Mouse (Mus musculus) ES-Bruce4 (cell line): ENCODE results near the gene Kcnq4. TPM values are rescaled to one million over a fixed set of nuclear protein-coding genes. Genes with fewer than 3 reads are reported as not detected.

Experiments used
- H3K27ac ChIP-seq: 2 replicates; pipeline ENCODE4 v1.5.1; 2012; ENCODE audit warnings: low read length, inconsistent platforms; ENCODE audit not compliant: insufficient read depth
- H3K27me3 ChIP-seq: 2 replicates; pipeline ENCODE4 v1.6.1; 2012; ENCODE audit warnings: mild to moderate bottlenecking, low read length, inconsistent platforms; ENCODE audit not compliant: control insufficient read depth, poor library complexity, insufficient read depth, severe bottlenecking
- H3K36me3 ChIP-seq: 2 replicates; pipeline ENCODE4 v1.6.1; 2012; ENCODE audit warnings: inconsistent platforms, mild to moderate bottlenecking, low read length, moderate library complexity; ENCODE audit not compliant: control insufficient read depth, poor library complexity, insufficient read depth, severe bottlenecking
- H3K4me1 ChIP-seq: one replicate; pipeline ENCODE4 v1.8.1; 2011; ENCODE audit warnings: low read length; ENCODE audit not compliant: control insufficient read depth, insufficient read depth
- H3K4me3 ChIP-seq: 2 replicates; pipeline ENCODE4 v1.5.1; 2011; ENCODE audit warnings: low read depth, mild to moderate bottlenecking, low read length
- H3K9ac ChIP-seq: 2 replicates; pipeline ENCODE4 v1.6.1; 2012; ENCODE audit warnings: low read depth, mild to moderate bottlenecking, inconsistent platforms; ENCODE audit not compliant: poor library complexity, severe bottlenecking
- H3K9me3 ChIP-seq: replicated peaks from 2 replicates; pipeline ENCODE4 v1.6.1; 2012; ENCODE audit warnings: mild to moderate bottlenecking, low read length, inconsistent platforms; ENCODE audit not compliant: control insufficient read depth, poor library complexity, insufficient read depth, severe bottlenecking
- CTCF ChIP-seq: IDR thresholded peaks from one replicate; pipeline ENCODE4 v1.8.1; 2011; ENCODE audit warnings: low read depth, low read length
- EP300 ChIP-seq: IDR thresholded peaks from 2 replicates; pipeline ENCODE4 v1.6.1; 2011; ENCODE audit warnings: low read depth, low read length; ENCODE audit not compliant: insufficient read depth
- POLR2A ChIP-seq: IDR thresholded peaks from one replicate; pipeline ENCODE4 v1.8.1; 2011; ENCODE audit warnings: low read length; ENCODE audit not compliant: insufficient read depth
- polyA plus RNA-seq: library from polyadenylated mRNA; stranded (reverse); fragments of >200 nt; gene quantifications from 2 replicates; pipeline ENCODE4 v1.2.4, GENCODE M21; 2011; ENCODE audit warnings: low read depth; ENCODE audit not compliant: missing spikeins, insufficient read depth, insufficient read length

The Kcnq4 gene
- polyA plus RNA-seq, 1 experiment = 3.2 TPM

- Histone ChIP-seq H3K4me3 (peak overlapping the region; percentile 61), H3K4me1 (peaks cover 2% of the 10 kb centered on the region), H3K36me3 (no peaks in the 10 kb centered on the region), H3K9ac (peak overlapping the region; percentile 45), H3K27me3 (peaks cover 4% of the 10 kb centered on the region; the same call in 1 of the 2 replicates), H3K9me3 (no peaks in the 10 kb centered on the region), H3K27ac (no peak overlapping the region)
- no peak for TF ChIP-seq EP300
- TF ChIP-seq POLR2A = no peak
- TF ChIP-seq CTCF = no peak
These were observed 81.3 kb downstream of the Kcnq4 start for GRCm38 (mm10) chr4:120667045-120667501.

GRCm38 (mm10) chr4:120666358-120667024, 81.9 kb downstream of the Kcnq4 start, which contains the start of gene Cited4:
Gene Cited4, plus strand, starts transcription at chr4:120666572.
- Histone ChIP-seq H3K4me3 (peak within 1 kb of the TSS; percentile 61), H3K9ac (peak within 1 kb of the TSS; percentile 45), H3K27ac (peak within 1 kb of the TSS; percentile 66; the same call in 1 of the 2 replicates), H3K4me1 (peaks cover 2% of the 10 kb centered on the region), H3K36me3 (no peaks in the 10 kb centered on the region), H3K9me3 (no peaks in the 10 kb centered on the region), H3K27me3 (peaks cover 4% of the 10 kb centered on the region; the same call in 1 of the 2 replicates)
- TF ChIP-seq EP300 (no peak), POLR2A (peak; percentile 87), CTCF (no peak)

GRCm38 (mm10) chr4:120665782-120666181, 82.6 kb downstream of the Kcnq4 start:
- Histone ChIP-seq H3K4me3 (no peak overlapping the region), H3K27me3 (peaks cover 4% of the 10 kb centered on the region; the same call in 1 of the 2 replicates), H3K4me1 (peaks cover 2% of the 10 kb centered on the region), H3K9ac (no peak overlapping the region), H3K27ac (peak overlapping the region; percentile 66; the same call in 1 of the 2 replicates), H3K36me3 (no peaks in the 10 kb centered on the region), H3K9me3 (no peaks in the 10 kb centered on the region)
- TF ChIP-seq POLR2A (no peak), EP300 (no peak), CTCF (no peak)

- no peaks in the 10 kb centered on the region for H3K36me3 ChIP-seq
- H3K27ac ChIP-seq = no peak overlapping the region
- no peak for TF ChIP-seq POLR2A
- TF ChIP-seq CTCF = no peak
- no peak for TF ChIP-seq EP300
- peaks cover 2% of the 10 kb centered on the region for H3K4me1 ChIP-seq
- peaks cover 4% of the 10 kb centered on the region; the same call in 1 of the 2 replicates for H3K27me3 ChIP-seq
- 0 out of 2 replicates have a peak overlapping the region, but pooled peaks have one; percentile 25 for H3K9ac ChIP-seq
- H3K9me3 ChIP-seq = no peaks in the 10 kb centered on the region
- no peak overlapping the region for H3K4me3 ChIP-seq
These were observed 83.2 kb downstream of the Kcnq4 start for GRCm38 (mm10) chr4:120665144-120665700.

GRCm38 (mm10) chr4:120664601-120665000, 83.8 kb downstream of the Kcnq4 start:
- Histone ChIP-seq H3K36me3 (no peaks in the 10 kb centered on the region), H3K4me3 (no peak overlapping the region), H3K9me3 (no peaks in the 10 kb centered on the region), H3K27me3 (peaks cover 4% of the 10 kb centered on the region; the same call in 1 of the 2 replicates), H3K27ac (no peak overlapping the region), H3K9ac (no peak overlapping the region), H3K4me1 (peaks cover 2% of the 10 kb centered on the region)
- TF ChIP-seq EP300 (no peak), POLR2A (no peak), CTCF (no peak)

GRCm38 (mm10) chr4:120660485-120660884, 87.9 kb downstream of the Kcnq4 start:
- H3K4me1 ChIP-seq = peaks cover 2% of the 10 kb centered on the region
- H3K36me3 ChIP-seq = no peaks in the 10 kb centered on the region
- H3K27me3 ChIP-seq = no peaks in the 10 kb centered on the region
- no peaks in the 10 kb centered on the region for H3K9me3 ChIP-seq
- TF ChIP-seq EP300 (no peak), CTCF (no peak), POLR2A (no peak)
- H3K9ac ChIP-seq = no peak overlapping the region
- no peak overlapping the region for H3K27ac ChIP-seq
- no peak overlapping the region for H3K4me3 ChIP-seq
